Mouse (Mus musculus) embryonic facial prominence, embryonic 14.5 days (tissue): ENCODE results near the gene Fat4. TPM values are rescaled to one million over a fixed set of nuclear protein-coding genes. Genes with fewer than 3 reads are reported as not detected.
A peak's percentile ranks its signal among the peaks of the same experiment; 100 is the strongest.

ENCODE experiments used
- ATAC-seq: fragments of 200-750 bp; cut with Nextera tagmentation; 2 replicates; pipeline ENCODE4 v1.8.0; 2017; ENCODE audit warnings: low read depth, moderate number of reproducible peaks, moderate TSS enrichment
- DNase-seq: peaks from one replicate; pipeline ENCODE4 v3.0.0-alpha.2; 2015; ENCODE audit warnings: low spot score
- H3K27ac ChIP-seq: fragments of 300-500 bp; sonication (generic); replicated peaks from 2 replicates; pipeline ENCODE4 v1.5.1; 2014; ENCODE audit warnings: low read depth, mild to moderate bottlenecking, low read length, moderate library complexity
- H3K27me3 ChIP-seq: fragments of 300-500 bp; sonication (generic); replicated peaks from 2 replicates; pipeline ENCODE4 v1.6.1; 2014; ENCODE audit warnings: low read length; ENCODE audit not compliant: control insufficient read depth, insufficient read depth
- H3K36me3 ChIP-seq: fragments of 300-500 bp; sonication (generic); 2 replicates; pipeline ENCODE4 v1.6.1; 2014; ENCODE audit warnings: low read length, mixed read lengths; ENCODE audit not compliant: control insufficient read depth, insufficient read depth
- H3K4me1 ChIP-seq: fragments of 300-500 bp; sonication (generic); 2 replicates; pipeline ENCODE4 v1.6.1; 2014; ENCODE audit warnings: antibody characterized with exemption, low read length; ENCODE audit not compliant: control insufficient read depth, insufficient read depth
- H3K4me2 ChIP-seq: fragments of 300-500 bp; sonication (generic); 2 replicates; pipeline ENCODE4 v1.6.1; 2014; ENCODE audit warnings: low read depth, mild to moderate bottlenecking, low read length, moderate library complexity, mixed read lengths
- H3K4me3 ChIP-seq: fragments of 300-500 bp; sonication (generic); 2 replicates; pipeline ENCODE4 v1.5.1; 2014; ENCODE audit warnings: low read depth, mild to moderate bottlenecking, low read length
- H3K9ac ChIP-seq: fragments of 300-500 bp; sonication (generic); 2 replicates; pipeline ENCODE4 v1.6.1; 2014; ENCODE audit warnings: low read depth, mild to moderate bottlenecking, low read length, moderate library complexity, mixed read lengths
- H3K9me3 ChIP-seq: fragments of 300-500 bp; sonication (generic); 2 replicates; pipeline ENCODE4 v1.6.1; 2016; ENCODE audit warnings: low read length; ENCODE audit not compliant: control insufficient read depth
- WGBS: fragments of 180-500 bp; shearing (Covaris S2); extraction: QIAGEN DNeasy Blood & Tissue Kit; methylation state at CpG from one replicate; pipeline ENCODE4 v1.1.7; 2014; 5-methylcytosine and 5-hydroxymethylcytosine counted together
- polyA plus RNA-seq: library from polyadenylated mRNA; unstranded; fragments of >200 nt; fragmentation: Nextera tagmentation; extraction: Ambion mirVana; gene quantifications from 2 replicates; pipeline ENCODE4 v1.2.1, GENCODE M21; 2014

Gene Fat4
- polyA plus RNA-seq, 1 experiment from 2014 or later: 16.6 TPM

- H3K4me1 ChIP-seq: no peaks in the 10 kb centered on the region
- no peak overlapping the region for H3K4me3 ChIP-seq
- H3K9me3 ChIP-seq: no peaks in the 10 kb centered on the region
- H3K9ac ChIP-seq: no peak overlapping the region
- H3K36me3 ChIP-seq: no peaks in the 10 kb centered on the region
- no peak overlapping the region for H3K27ac ChIP-seq
- no peak for ATAC-seq
- DNase-seq: no peak
- no peaks in the 10 kb centered on the region for H3K27me3 ChIP-seq
- 64% methylated on average over 2 of the region's 2 CpGs for WGBS
- no peak overlapping the region for H3K4me2 ChIP-seq
Measured at GRCm38 (mm10) chr3:39036113-39036512, 149.4 kb downstream of the Fat4 start.

- Histone ChIP-seq H3K27me3 (no peaks in the 10 kb centered on the region), H3K4me3 (no peak overlapping the region), H3K4me1 (peaks cover 9% of the 10 kb centered on the region; the same call in 1 of the 2 replicates), H3K4me2 (no peak overlapping the region), H3K9me3 (no peaks in the 10 kb centered on the region), H3K9ac (no peak overlapping the region), H3K27ac (no peak overlapping the region), H3K36me3 (no peaks in the 10 kb centered on the region)
- 56% methylated on average over 4 of the region's 4 CpGs for WGBS
- ATAC-seq (no peak), DNase-seq (peak; percentile 40)
Measured at GRCm38 (mm10) chr3:39046425-39046824, 159.7 kb downstream of the Fat4 start.

- Histone ChIP-seq H3K4me3 (no peak overlapping the region), H3K4me2 (no peak overlapping the region), H3K4me1 (peaks cover 9% of the 10 kb centered on the region; the same call in 1 of the 2 replicates), H3K36me3 (no peaks in the 10 kb centered on the region), H3K9ac (no peak overlapping the region), H3K9me3 (no peaks in the 10 kb centered on the region), H3K27me3 (no peaks in the 10 kb centered on the region), H3K27ac (no peak overlapping the region)
- WGBS: 52% methylated on average over 10 of the region's 10 CpGs
- peak; percentile 41 for DNase-seq
- peak; percentile 50; the same call in 1 of the 2 replicates for ATAC-seq
Measured at GRCm38 (mm10) chr3:39047621-39048303, 161.0 kb downstream of the Fat4 start.

- Histone ChIP-seq H3K36me3 (no peaks in the 10 kb centered on the region), H3K9ac (no peak overlapping the region), H3K4me1 (peaks cover 9% of the 10 kb centered on the region; the same call in 1 of the 2 replicates), H3K9me3 (no peaks in the 10 kb centered on the region), H3K4me2 (no peak overlapping the region), H3K27ac (no peak overlapping the region), H3K27me3 (no peaks in the 10 kb centered on the region), H3K4me3 (no peak overlapping the region)
- DNase-seq (peak; percentile 6), ATAC-seq (no peak)
- 53% methylated on average over 5 of the region's 5 CpGs for WGBS
Measured at GRCm38 (mm10) chr3:39048304-39048667, 161.5 kb downstream of the Fat4 start.

- Histone ChIP-seq H3K9me3 (no peaks in the 10 kb centered on the region), H3K4me3 (no peak overlapping the region), H3K4me1 (peaks cover 9% of the 10 kb centered on the region; the same call in 1 of the 2 replicates), H3K36me3 (no peaks in the 10 kb centered on the region), H3K4me2 (no peak overlapping the region), H3K27me3 (no peaks in the 10 kb centered on the region), H3K27ac (no peak overlapping the region), H3K9ac (no peak overlapping the region)
- WGBS: 81% methylated on average over 1 of the region's 1 CpGs
- ATAC-seq: no peak
- peak; percentile 11 for DNase-seq
Measured at GRCm38 (mm10) chr3:39050130-39050529, 163.4 kb downstream of the Fat4 start.

- H3K4me1 ChIP-seq: no peaks in the 10 kb centered on the region; the same call in 1 of the 2 replicates
- no peaks in the 10 kb centered on the region for H3K36me3 ChIP-seq
- H3K4me2 ChIP-seq: no peak overlapping the region
- no peak overlapping the region for H3K4me3 ChIP-seq
- H3K27ac ChIP-seq: no peak overlapping the region
- 23% methylated on average over 6 of the region's 6 CpGs for WGBS
- no peaks in the 10 kb centered on the region for H3K27me3 ChIP-seq
- no peak overlapping the region for H3K9ac ChIP-seq
- ATAC-seq (peak; percentile 33; the same call in 1 of the 2 replicates), DNase-seq (peak; percentile 73)
- no peaks in the 10 kb centered on the region for H3K9me3 ChIP-seq
Measured at GRCm38 (mm10) chr3:39053072-39053471, 166.3 kb downstream of the Fat4 start.
